In genomic region chr6:120836389-120837151, GRCm38 (mm10) we compare ENCODE assay signal across 8 mouse cellular contexts. TPM values are rescaled to one million over a fixed set of nuclear protein-coding genes. Genes with fewer than 3 reads are reported as not detected.
DNase-seq lines count a peak whose midpoint lies in the region; ATAC-seq and TF ChIP-seq lines count a peak whose summit lies in the region.

No protein-coding gene starts in this region.

- WGBS in heart, embryonic 12.5 days, result 3% methylated on average over 37 of the region's 37 CpGs
- WGBS in embryonic facial prominence, embryonic 12.5 days, result 3% methylated on average over 37 of the region's 37 CpGs
- WGBS in intestine, embryonic 16.5 days, result 3% methylated on average over 37 of the region's 37 CpGs

- TF ChIP-seq RAD21 in CH12.LX (IDR thresholded peaks at IDR 0.05; ENCODE audit: low read depth, low read length), result no peak

- peak overlapping the region; percentile 99 for H3K9ac ChIP-seq in heart, embryonic 12.5 days
- H3K9ac ChIP-seq in CH12.LX (ENCODE audit: insufficient read depth, low read depth), result peak overlapping the region; percentile 98
- peak overlapping the region; percentile 95 for H3K9ac ChIP-seq in embryonic facial prominence, embryonic 12.5 days
- H3K9ac ChIP-seq in intestine, embryonic 16.5 days (ENCODE audit: low read depth, low read length), result peak overlapping the region; percentile 97

- H3K27ac ChIP-seq in heart, embryonic 12.5 days (ENCODE audit: poor library complexity, severe bottlenecking), result peak overlapping the region; percentile 97
- peak overlapping the region; percentile 78 for H3K27ac ChIP-seq in CH12.LX (ENCODE audit: insufficient read depth, low read depth)
- peak overlapping the region; percentile 96 for H3K27ac ChIP-seq in embryonic facial prominence, embryonic 12.5 days
- peak overlapping the region; percentile 89 for H3K27ac ChIP-seq in intestine, embryonic 16.5 days (ENCODE audit: low read length)

- TF ChIP-seq EP300 in CH12.LX (IDR thresholded peaks at IDR 0.05; ENCODE audit: low read length), result no peak

- peak; percentile 75 for ATAC-seq in heart, embryonic 12.5 days (ENCODE audit: insufficient number of reproducible peaks, low FRiP score)
- ATAC-seq in embryonic facial prominence, embryonic 12.5 days (ENCODE audit: insufficient number of reproducible peaks, insufficient read depth, low FRiP score, low TSS enrichment), result peak; percentile 83; the same call in 1 of the 2 replicates
- ATAC-seq in intestine, embryonic 16.5 days, result peak; percentile 73
- ATAC-seq in megakaryocyte-erythroid progenitor cell, adult 5-6 weeks (replicated peaks; ENCODE audit: low FRiP score, low TSS enrichment, poor library complexity, severe bottlenecking), result peak; percentile 3

- in situ Hi-C loops in CH12.LX (cut with MboI; ENCODE audit: low pct_ligation_motif_present, low pct_unique_long_range_greater_than_20kb, low sequenced_read_pairs), result no loop called here

- H3K4me3 ChIP-seq in heart, embryonic 12.5 days, result peak overlapping the region; percentile 96
- peak overlapping the region; percentile 84 to 98 (median 97) for H3K4me3 ChIP-seq in CH12.LX (replicated peaks in 1 of 3; ENCODE audit: low read depth in 2 of 3, low read length in 2 of 3, poor library complexity in 1 of 3)
- peak overlapping the region; percentile 95 for H3K4me3 ChIP-seq in embryonic facial prominence, embryonic 12.5 days
- H3K4me3 ChIP-seq in intestine, embryonic 16.5 days (ENCODE audit: low read length), result peak overlapping the region; percentile 75

- no peak for TF ChIP-seq POLR2A in CH12.LX (IDR thresholded peaks at IDR 0.05; ENCODE audit: low read depth, low read length)

- H3K9me3 ChIP-seq in heart, embryonic 12.5 days (replicated peaks), result no peaks in the 10 kb centered on the region
- peaks cover 3% of the 10 kb centered on the region for H3K9me3 ChIP-seq in CH12.LX (replicated peaks; ENCODE audit: low read length)
- H3K9me3 ChIP-seq in embryonic facial prominence, embryonic 12.5 days, result no peaks in the 10 kb centered on the region
- H3K9me3 ChIP-seq in intestine, embryonic 16.5 days (ENCODE audit: control insufficient read depth, low read length), result no peaks in the 10 kb centered on the region

- H3K4me1 ChIP-seq in heart, embryonic 12.5 days (replicated peaks), result peaks cover 3% of the 10 kb centered on the region; the same call in 1 of the 2 replicates
- H3K4me1 ChIP-seq in CH12.LX (ENCODE audit: control insufficient read depth in 1 of 2, insufficient read depth in 2 of 2), result peaks cover 0 to 12% of the 10 kb centered on the region in 2 experiments; a peak in 2 of 4 replicates
- H3K4me1 ChIP-seq in embryonic facial prominence, embryonic 12.5 days, result peaks cover 5% of the 10 kb centered on the region; the same call in 1 of the 2 replicates
- H3K4me1 ChIP-seq in intestine, embryonic 16.5 days (ENCODE audit: control insufficient read depth, insufficient read depth, low read length), result peaks cover 3% of the 10 kb centered on the region; the same call in 1 of the 2 replicates

- no peak for TF ChIP-seq CTCF in CH12.LX (conservative IDR thresholded peaks at IDR 0.05 in 1 of 2, IDR thresholded peaks at IDR 0.05 in 1 of 2; ENCODE audit: low read depth in 2 of 2, low read length in 2 of 2)

- peaks cover 7% of the 10 kb centered on the region for H3K36me3 ChIP-seq in heart, embryonic 12.5 days
- peaks cover 0 to 13% of the 10 kb centered on the region in 2 experiments for H3K36me3 ChIP-seq in CH12.LX (replicated peaks in 1 of 2; ENCODE audit: control insufficient read depth in 1 of 2, insufficient read depth in 1 of 2, low read length in 1 of 2)
- H3K36me3 ChIP-seq in embryonic facial prominence, embryonic 12.5 days, result 0 out of 2 replicates have a peak, but pooled peaks cover 7% of the 10 kb centered on the region
- no peaks in the 10 kb centered on the region for H3K36me3 ChIP-seq in intestine, embryonic 16.5 days (ENCODE audit: control insufficient read depth, insufficient read depth, low read length)

- peaks cover 21% of the 10 kb centered on the region for H3K79me2 ChIP-seq in CH12.LX (replicated peaks; ENCODE audit: control insufficient read depth, extremely low read depth, insufficient read depth, poor library complexity, severe bottlenecking)

- dilution Hi-C loops in CH12.LX (cut with MboI; ENCODE audit: extremely low pct_ligation_motif_present, extremely low pct_unique_long_range_greater_than_20kb, low sequenced_read_pairs), result no loop called here

- H3K27me3 ChIP-seq in heart, embryonic 12.5 days (replicated peaks), result no peaks in the 10 kb centered on the region
- H3K27me3 ChIP-seq in CH12.LX (replicated peaks), result no peaks in the 10 kb centered on the region
- H3K27me3 ChIP-seq in embryonic facial prominence, embryonic 12.5 days, result no peaks in the 10 kb centered on the region
- no peaks in the 10 kb centered on the region for H3K27me3 ChIP-seq in intestine, embryonic 16.5 days (replicated peaks; ENCODE audit: control insufficient read depth, insufficient read depth, low read length)

- no peak for DNase-seq in heart, adult 8-10 months (ENCODE audit: low spot score)
- DNase-seq in CH12.LX (ENCODE audit: extremely low read depth), result no peak
- no peak for DNase-seq in ovary, adult 18-20 months (ENCODE audit: low spot score)
- DNase-seq in ovary, postnatal 14 days (ENCODE audit: low spot score), result no peak

- peak overlapping the region; percentile 78 for H3K4me2 ChIP-seq in heart, embryonic 12.5 days
- peak overlapping the region; percentile 76 for H3K4me2 ChIP-seq in CH12.LX (ENCODE audit: insufficient read depth, low read depth, poor library complexity, severe bottlenecking)
- H3K4me2 ChIP-seq in embryonic facial prominence, embryonic 12.5 days (replicated peaks), result peak overlapping the region; percentile 73
- H3K4me2 ChIP-seq in intestine, embryonic 16.5 days (ENCODE audit: low read depth, low read length), result peak overlapping the region; percentile 60

TF ChIP-seq in CH12.LX, 34 proteins besides CTCF, POLR2A, EP300 and RAD21:
- TF ChIP-seq PAX5 (IDR thresholded peaks at IDR 0.05; ENCODE audit: low read length) (no peak), UBTF (IDR thresholded peaks at IDR 0.05; ENCODE audit: low read depth, low read length) (peak; percentile 52; the same call in 1 of the 2 replicates), KAT2A (IDR thresholded peaks at IDR 0.05; ENCODE audit: insufficient replicate concordance, low read length) (0 out of 2 replicates have a peak, but pooled peaks have one; percentile 6), IRF4 (IDR thresholded peaks at IDR 0.05; ENCODE audit: low read depth, low read length) (no peak)

RNA-seq across cellular contexts. Expression of gene Bcl2l13, which starts 0.6 kb away (rescaled TPM):
- polyA plus RNA-seq in heart, embryonic 12.5 days (2016; fragmentation: Nextera tagmentation; extraction: Ambion mirVana), result 32.3 and 34.1 TPM in 2 replicates
- total RNA-seq in heart, adult 8-10 months (2022), result 10 to 100 TPM; 73.8 to 84.5 (median 80.6) TPM
- total RNA-seq in CH12.LX (2012; rRNA removed) (25.5 and 25.7 TPM in 2 replicates), CH12.LX (2014; rRNA removed) (35.9 and 46.6 TPM in 2 replicates)
- 24.6 and 29.5 TPM in 2 replicates for polyA plus RNA-seq in CH12.LX (2012; ENCODE audit: insufficient read length, low read depth)
- polyA plus RNA-seq in embryonic facial prominence, embryonic 12.5 days (2016; fragmentation: Nextera tagmentation; extraction: Ambion mirVana), result 37.1 TPM in 2 replicates
- polyA plus RNA-seq in intestine, embryonic 16.5 days (2015; fragmentation: Nextera tagmentation; extraction: Ambion mirVana), result 18.1 and 19.6 TPM in 2 replicates
- total RNA-seq in megakaryocyte-erythroid progenitor cell, adult 5-6 weeks (2014; fragmentation: Nextera tagmentation), result 41.4 and 52.2 TPM in 2 replicates
- 28.8 and 42.0 TPM in 2 replicates for total RNA-seq in megakaryocyte-erythroid progenitor cell, adult 5-6 weeks (2017)

RNA-seq across cellular contexts. Expression of gene Atp6v1e1, which starts 14.0 kb away (rescaled TPM):
- 144 and 145 TPM in 2 replicates for polyA plus RNA-seq in heart, embryonic 12.5 days (2016; fragmentation: Nextera tagmentation; extraction: Ambion mirVana)
- 100 to 1,000 TPM; 170 to 181 (median 173) TPM for total RNA-seq in heart, adult 8-10 months (2022)
- total RNA-seq in CH12.LX (2012; rRNA removed) (76.9 and 83.1 TPM in 2 replicates), CH12.LX (2014; rRNA removed) (95.2 and 116 TPM in 2 replicates)
- 82.2 and 91.6 TPM in 2 replicates for polyA plus RNA-seq in CH12.LX (2012; ENCODE audit: insufficient read length, low read depth)
- polyA plus RNA-seq in embryonic facial prominence, embryonic 12.5 days (2016; fragmentation: Nextera tagmentation; extraction: Ambion mirVana), result 121 TPM in 2 replicates
- polyA plus RNA-seq in intestine, embryonic 16.5 days (2015; fragmentation: Nextera tagmentation; extraction: Ambion mirVana), result 187 and 202 TPM in 2 replicates
- 73.8 and 94.9 TPM in 2 replicates for total RNA-seq in megakaryocyte-erythroid progenitor cell, adult 5-6 weeks (2014; fragmentation: Nextera tagmentation)
- total RNA-seq in megakaryocyte-erythroid progenitor cell, adult 5-6 weeks (2017), result 87.9 and 98.2 TPM in 2 replicates

Comparison
In these comparisons a context has a peak if more than half of its experiments do, and no peak if none do; other contexts are left out.
1. ATAC-seq: peak in every context shown above with its lines; median percentile 83 in embryonic facial prominence, embryonic 12.5 days; 75 in heart, embryonic 12.5 days; 73 in intestine, embryonic 16.5 days; 3 in megakaryocyte-erythroid progenitor cell, adult 5-6 weeks.